Mouse (Mus musculus) heart, embryonic 12.5 days (tissue): ENCODE results near the gene Cela1. TPM values are rescaled to one million over a fixed set of nuclear protein-coding genes. Genes with fewer than 3 reads are reported as not detected.

Experiments
- microRNA-seq: library from miRNA; unstranded; fragments of <30 nt; microRNA quantifications from one replicate; pipeline ENCODE4, GENCODE M21; 2017
- polyA plus RNA-seq: library from polyadenylated mRNA; unstranded; fragments of >200 nt; fragmentation: Nextera tagmentation; extraction: Ambion mirVana; gene quantifications from 2 replicates; pipeline ENCODE4 v1.2.1, GENCODE M21; 2016

The Cela1 gene
- polyA plus RNA-seq, 1 experiment from 2014 or later: 1.6 TPM

Small RNA genes within 50 kb of the gene (microRNA-seq; reads per million reads assigned to microRNA genes)
- gene Mir6961: not detected

Other genes with a start within 250 kb of the Cela1 start
- 17.7 and 19.4 TPM in 2 replicates for gene Letmd1, start 218.9 kb downstream of the Cela1 start, polyA plus RNA-seq
- 12.0 and 12.1 TPM in 2 replicates for gene Csrnp2, start 192.4 kb downstream of the Cela1 start, polyA plus RNA-seq
- 23.7 and 24.5 TPM in 2 replicates for gene Tfcp2, start 135.9 kb downstream of the Cela1 start, polyA plus RNA-seq
- gene Pou6f1, start 87.9 kb downstream of the Cela1 start, polyA plus RNA-seq: 4.7 and 5.4 TPM in 2 replicates
- gene Dazap2, start 72.6 kb downstream of the Cela1 start, polyA plus RNA-seq: 193 and 200 TPM in 2 replicates
- gene Smagp, start 51.0 kb downstream of the Cela1 start, polyA plus RNA-seq: 15.0 and 18.0 TPM in 2 replicates
- gene Bin2, start 18.4 kb downstream of the Cela1 start, polyA plus RNA-seq: 3.7 and 6.3 TPM in 2 replicates
- gene Galnt6, start 41.5 kb upstream of the Cela1 start, polyA plus RNA-seq: 0.14 and 0.39 TPM in 2 replicates
- 1.1 and 1.2 TPM in 2 replicates for gene Slc4a8, start 73.8 kb upstream of the Cela1 start, polyA plus RNA-seq
- 0.54 and 0.69 TPM in 2 replicates for gene Scn8a, start 181.9 kb upstream of the Cela1 start, polyA plus RNA-seq